Mouse (Mus musculus): ENCODE measurements around the gene Stoml3. TPM values are rescaled to one million over a fixed set of nuclear protein-coding genes. Genes with fewer than 3 reads are reported as not detected.

Stoml3 gene
- 0.58 and 0.70 TPM in 2 replicates for polyA plus RNA-seq (2021; fragmentation: Nextera tagmentation)
- long read RNA-seq, experiment 1, transcript Stoml3-201 (7 exons, 1,780 nt), result major isoform, 21 of 21 reads
- long read RNA-seq, experiment 1, partial matches to known transcripts, result 0 of 21 reads
- long read RNA-seq, experiment 1, other reads (novel, unspliced or antisense), result 0 of 21 reads
- long read RNA-seq, experiment 2, result 0 reads

DNA sequence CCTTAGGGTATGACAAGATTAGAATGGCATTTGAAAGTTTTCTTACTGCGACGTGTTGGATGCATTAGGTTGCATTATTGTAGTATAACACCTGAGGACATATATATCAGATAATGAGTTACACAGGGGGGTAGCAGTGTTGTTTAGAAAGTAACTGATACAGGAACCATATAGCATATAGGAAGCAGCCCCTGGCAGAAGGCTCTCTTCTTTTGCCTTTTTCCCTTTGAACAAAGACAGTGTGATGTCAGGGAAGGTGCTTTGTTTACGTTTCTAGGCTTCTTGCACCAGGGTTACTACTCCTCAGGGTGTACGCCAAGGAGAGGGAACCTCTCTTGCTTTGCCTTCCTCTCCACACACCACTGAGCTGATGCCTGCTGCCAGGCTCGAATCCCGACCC lies at the start of gene Stoml3:
Gene Stoml3, plus strand, starts transcription at position 301 of the 400 bp plus-strand sequence.

DNA sequence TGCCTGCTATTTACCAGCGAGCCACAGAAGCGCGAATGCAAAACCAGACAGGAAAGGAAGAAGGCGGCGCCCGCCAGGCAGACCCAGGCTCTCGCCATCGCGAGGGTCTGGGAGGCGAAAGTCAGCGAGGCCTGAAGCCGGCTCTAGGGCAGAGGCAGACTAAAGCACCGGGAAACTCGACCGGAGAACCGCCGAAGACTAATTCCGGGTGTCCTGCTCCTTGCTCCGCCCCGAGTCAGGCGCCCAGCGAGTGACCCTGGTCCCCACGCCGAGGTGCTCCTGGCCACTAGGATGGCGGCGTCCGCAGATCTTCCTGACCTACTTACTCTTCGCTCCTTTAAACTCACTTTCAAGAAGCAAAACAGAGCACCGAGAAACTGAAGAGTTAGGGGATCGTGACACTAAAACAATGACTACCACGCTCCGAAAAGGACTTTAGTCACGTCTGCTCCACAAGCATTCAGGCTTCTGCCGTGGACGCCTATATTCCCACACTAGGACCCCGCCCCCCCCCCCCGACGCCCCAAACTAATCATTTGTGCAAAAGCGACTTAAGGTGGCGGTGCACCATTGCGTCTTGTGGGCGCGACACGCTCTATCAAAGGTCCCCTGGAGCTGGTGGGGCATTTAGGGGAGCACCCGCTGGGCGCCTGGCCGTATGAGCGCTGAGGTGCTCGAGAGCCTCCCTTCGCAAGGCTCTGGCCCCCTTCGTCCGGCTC lies 25.2 kb upstream of the Stoml3 start, which contains the start of the genes Nhlrc3 and Proser1:
Gene Nhlrc3, minus strand, starts transcription at position 287 of the 719 bp plus-strand sequence.
Gene Proser1, plus strand, starts transcription at position 621 of the 719 bp plus-strand sequence.

Other genes with a start within 250 kb of the Stoml3 start
- gene Nhlrc3, start 25.3 kb upstream of the Stoml3 start, polyA plus RNA-seq (2021; fragmentation: Nextera tagmentation), result 1.8 and 2.1 TPM in 2 replicates
- gene Proser1, start 25.0 kb upstream of the Stoml3 start, polyA plus RNA-seq (2021; fragmentation: Nextera tagmentation), result 4.5 and 6.3 TPM in 2 replicates
- gene Frem2, start 168.7 kb downstream of the Stoml3 start, polyA plus RNA-seq (2021; fragmentation: Nextera tagmentation), result 0.13 and 0.15 TPM in 2 replicates